Mouse (Mus musculus): Measurements from ENCODE around the gene Gm11096.
A peak's percentile ranks its signal among the peaks of the same experiment; 100 is the strongest.

The Gm11096 gene

DNA sequence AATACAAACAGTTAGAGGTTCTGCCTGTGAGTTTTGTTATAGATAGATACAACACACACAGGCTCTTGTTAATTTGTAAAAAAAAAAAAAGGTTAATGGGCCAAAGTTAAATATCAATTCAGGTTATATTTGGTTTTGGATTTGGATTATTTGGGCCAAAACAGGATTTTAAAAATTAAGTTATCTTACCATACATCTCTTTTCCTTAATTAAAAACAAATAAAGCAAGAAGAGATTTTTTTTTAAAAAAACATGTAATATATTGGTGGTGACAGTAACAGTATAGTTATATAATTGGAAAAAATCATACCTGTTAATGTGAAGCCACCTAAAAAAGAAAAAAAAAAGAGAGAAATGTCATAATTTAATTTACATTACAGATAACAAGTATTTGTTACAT lies at the start of gene Gm11096:
TSS of gene Gm11096 (plus strand) at position 301 of the 400 bp plus-strand sequence.
- DNase-seq, result no peak

DNA sequence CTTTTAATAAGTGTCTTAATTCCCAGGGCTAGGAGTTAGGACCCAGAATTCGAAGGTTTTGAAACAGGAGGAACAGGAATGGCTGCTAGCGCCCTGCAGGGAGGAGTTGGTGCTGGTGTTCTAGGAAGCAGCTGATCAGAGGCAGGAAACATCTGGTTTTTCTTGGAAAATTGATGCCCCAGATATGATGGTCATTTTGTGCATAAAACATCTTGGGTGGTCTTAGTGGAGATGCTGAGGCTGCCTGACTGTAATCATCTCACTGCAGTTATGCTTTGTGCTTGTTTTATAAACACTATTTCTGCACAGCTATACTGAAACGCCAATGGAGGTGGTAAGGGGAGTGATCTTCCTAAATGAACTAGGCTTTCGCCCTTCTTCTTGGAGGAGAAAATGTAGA lies 48.5 kb upstream of the Gm11096 start:
- no peak for DNase-seq

DNA sequence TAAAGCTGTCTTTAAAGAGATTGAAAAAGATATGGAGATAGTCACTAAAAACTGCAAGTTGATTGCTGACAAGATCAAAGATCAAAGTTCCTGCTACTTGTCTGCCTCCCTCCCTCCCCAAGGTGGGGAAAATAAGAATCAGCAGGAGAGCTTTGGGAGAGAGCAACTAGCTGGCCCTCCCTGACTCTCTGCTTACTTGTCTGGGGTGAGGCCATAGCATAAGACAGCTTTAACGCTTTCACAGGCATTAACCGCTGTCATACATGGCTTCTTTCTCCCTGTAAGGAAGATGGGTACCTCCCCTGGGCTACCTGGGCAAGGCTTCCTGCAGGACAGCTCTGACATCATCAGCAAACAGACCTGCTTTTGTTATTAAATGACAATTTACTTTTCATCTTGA lies 47.4 kb upstream of the Gm11096 start:
- DNase-seq, result no peak

DNA sequence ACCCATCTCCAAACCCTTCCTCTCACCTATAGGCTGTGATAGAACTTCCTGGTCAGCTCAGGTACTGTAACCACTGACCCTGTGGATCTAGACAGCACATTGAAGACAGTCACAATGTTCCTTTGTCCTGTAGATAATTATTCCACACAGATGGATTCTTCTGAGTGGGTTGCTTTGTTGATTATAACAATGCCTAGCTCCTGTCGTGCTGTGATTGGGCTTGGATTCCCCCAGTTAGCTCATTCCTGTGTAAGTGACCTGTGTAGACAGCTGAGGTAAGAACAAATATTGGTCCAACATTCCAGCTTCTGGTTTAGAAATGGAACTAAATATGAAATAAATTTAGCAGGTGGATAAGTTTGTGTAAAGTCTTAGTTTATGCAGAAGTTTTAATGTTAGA lies 44.1 kb upstream of the Gm11096 start:
- no peak for DNase-seq

DNA sequence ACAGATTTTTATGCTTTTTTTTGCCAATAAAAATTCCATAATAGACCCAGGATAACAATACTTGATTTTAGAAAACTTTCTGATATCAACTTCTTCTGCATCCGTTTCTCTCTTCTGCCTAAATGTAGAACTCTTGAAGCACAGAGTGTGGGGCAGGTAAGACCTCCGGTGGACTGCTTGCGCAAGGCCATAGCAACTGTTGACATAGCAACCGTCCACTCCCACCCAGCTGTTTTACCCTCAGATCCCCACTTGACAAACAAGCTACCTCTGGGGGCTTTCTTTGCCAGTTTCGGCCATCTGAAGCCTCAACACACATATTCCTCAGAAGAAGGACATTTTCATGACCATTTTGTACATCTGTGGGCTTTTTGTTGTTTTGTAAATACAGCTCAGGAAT lies 41.2 kb upstream of the Gm11096 start:
- no peak for DNase-seq

DNA sequence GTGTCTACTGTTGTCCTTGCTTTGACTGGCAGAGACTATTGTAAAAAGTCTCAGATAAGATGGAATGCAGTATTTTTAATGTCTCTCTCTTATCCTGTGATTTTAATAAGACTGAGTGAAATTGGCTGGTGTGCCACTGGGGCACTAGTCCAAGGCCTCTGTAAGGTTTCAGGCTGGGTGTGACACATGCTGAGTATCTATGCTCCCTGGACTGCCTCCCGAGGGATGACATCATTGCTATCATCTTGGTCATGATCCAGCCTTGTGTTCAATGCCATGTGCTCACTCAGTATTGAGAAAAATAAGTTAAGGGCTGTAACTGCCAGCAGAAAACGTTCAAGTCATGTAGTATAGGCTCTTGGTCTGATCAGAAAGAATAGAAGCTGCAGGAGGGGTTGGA lies 38.9 kb upstream of the Gm11096 start:
- peak; percentile 59 to 68 for DNase-seq

DNA sequence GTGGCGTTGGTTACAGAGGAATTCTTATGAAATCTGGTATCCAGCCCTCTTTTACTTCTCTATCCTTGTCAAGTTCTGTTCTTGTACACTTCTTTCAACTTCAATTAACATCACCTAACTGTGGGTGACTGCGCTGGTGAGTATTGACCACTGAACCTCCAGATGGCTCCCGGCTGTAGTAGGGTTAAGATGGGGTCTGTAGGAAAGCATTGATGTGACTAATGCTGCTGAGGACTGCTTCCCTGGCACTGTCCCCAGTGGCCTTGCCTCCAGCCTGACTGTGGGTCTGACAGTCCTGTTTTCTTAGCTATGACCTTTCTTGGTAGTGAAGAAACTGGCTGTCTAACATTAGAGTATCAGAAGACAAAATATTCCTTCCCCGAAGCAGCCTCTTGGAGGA lies 38.4 kb upstream of the Gm11096 start:
- DNase-seq, result no peak

DNA sequence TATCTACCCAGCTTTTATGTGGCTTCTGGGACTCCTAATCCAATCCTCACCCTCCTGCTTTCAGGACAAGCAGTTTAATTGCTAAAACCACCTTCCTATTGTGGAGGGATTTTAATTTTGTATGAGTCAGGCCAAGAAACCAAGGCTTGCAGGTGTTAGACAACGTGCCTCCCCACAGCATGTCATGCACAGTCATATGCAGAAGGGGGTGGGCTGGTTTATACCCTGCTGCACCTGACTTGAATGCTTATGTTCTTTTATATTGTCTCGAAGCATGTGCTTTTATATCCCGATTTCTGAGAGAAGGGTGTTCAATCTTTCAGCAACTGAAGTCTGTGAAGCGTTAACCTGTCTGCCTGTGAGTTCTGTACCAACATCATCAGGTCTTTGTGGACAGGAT lies 37.3 kb upstream of the Gm11096 start:
- no peak for DNase-seq

DNA sequence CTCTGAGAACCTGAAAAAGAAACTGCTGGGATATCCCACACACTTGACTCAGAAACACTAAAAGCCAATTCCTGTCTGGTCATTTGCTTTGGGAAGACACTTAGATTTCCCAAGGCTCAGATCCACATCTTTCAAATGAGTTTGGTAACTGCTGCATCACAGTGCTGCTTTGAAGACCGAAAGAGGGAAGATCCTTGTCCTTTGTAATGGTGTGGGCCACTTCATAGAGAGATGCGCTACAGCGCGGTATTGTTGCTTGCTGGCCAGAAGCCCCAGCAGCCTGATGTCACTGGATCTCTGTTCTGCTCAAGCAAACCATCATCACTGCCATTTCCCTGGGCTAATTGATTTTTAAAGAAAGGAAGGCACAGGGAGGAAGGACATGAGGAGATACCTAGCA lies 28.8 kb upstream of the Gm11096 start:
- no peak for DNase-seq

DNA sequence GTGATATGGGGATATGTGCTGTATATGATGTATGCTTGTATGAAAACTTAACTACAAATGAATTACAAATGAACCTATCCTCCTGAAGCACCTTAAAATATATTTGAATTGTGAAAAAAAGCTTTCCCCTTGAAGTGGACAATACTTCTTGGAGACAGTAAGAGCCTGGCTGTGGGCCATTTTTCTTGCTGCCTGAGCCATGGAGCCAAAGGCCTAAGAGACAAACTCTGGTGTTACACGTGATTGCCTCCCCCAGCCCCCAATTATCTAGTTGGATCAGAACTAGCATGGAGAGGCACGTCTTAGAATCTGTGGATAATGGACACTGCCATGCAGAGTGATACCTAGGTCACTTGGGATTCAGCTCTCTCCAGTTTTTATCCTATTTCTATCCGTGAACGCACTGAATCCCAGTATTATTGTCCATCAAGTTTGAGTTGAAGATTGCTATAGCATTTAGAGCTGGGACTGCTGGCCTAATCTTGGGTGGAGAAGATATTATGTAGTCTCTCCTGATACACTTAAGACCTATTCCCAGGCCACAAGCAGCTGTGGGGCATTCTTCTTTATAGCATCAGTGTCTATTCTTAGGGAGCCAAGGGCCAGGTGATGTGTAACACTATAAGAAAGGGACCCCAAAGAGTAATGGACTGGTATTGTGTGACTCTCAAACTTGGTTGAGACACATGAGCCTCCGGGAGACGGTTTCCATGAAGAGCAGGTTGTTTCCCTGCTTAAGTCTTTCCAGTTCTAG lies 25.0 kb upstream of the Gm11096 start:
- DNase-seq, result peak in 1 of 2 experiments; percentile 17

DNA sequence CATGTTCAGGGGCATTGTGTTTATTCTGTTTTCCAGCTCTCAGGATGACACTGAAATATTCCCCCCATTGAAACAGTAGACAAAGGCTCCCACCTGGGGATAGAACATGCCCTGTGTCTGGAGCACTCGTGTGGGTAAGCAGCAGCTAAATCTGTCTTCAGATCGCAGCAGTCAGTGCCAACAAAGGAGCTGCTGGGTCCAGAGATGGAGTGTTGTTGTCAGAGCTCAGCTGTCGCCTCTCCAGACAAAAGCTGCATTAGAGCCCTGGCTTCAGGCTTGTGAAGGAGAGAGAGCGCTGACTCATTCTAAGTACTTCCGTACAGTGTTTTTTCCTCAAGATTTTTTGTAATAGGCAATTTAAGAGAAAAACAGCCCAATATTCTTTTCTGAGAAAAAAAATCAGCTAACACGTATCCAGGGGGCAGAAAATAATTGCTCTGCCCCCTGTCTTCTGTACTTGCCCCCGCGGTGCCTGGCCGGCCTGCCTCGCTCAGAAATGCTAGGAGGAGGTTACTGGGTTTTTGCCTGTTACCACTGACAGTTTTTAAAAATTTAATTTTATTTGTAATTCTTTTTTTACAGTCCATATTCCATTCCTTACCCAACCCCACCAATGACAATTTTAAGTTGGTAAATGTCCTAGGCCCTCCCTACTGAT lies 21.6 kb upstream of the Gm11096 start:
- DNase-seq, result peak in 1 of 2 experiments; percentile 31

DNA sequence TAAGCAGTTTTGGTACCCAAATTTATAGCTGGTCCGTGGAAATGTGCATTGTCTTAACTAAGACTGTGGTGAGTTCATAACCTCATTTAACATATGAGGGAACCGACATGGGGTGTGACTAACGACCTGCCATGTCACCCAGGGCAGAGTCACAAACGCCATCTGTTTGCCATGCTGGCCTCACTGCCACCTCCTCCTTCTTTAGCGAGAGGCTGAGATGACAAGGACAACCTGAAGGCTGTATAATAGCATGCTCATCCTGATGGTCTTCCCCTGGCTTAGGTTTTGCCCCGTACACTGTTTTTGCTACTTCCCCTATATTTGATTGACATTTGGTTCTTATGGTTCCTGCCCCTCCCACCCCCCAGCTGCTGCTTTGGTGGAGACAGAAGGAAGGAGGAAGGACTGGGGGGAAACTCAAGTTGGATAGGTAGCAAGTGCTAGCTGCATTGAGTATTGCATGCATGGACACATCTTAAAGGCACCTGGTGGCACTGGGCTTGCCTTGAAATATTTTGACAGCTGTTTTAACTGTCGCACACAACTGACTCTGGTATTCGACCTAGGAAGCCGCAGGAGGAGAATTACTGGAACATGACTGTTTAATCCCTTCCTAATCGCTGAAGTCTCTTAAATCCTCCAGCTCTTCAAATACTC lies 17.2 kb upstream of the Gm11096 start:
- DNase-seq, result peak; percentile 32 to 51

DNA sequence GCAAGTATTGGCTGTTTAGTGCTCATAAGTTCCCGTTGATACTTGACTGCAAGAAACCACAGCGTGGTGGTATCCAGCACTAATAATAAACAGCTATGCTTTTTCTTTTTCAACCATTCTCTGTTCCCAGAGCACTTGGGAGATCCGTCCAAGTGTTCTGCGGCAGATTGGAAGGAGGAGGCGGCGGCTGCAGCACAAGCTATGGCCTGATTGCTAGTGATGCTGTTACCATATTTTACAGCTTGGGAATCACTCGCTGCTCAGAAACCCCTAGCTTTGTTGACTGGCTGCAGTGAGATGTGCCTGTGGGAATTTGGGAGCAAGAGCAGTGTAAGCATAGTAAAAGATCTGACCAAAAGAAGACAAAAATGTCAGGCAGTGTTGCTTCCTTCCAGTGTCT lies 14.3 kb upstream of the Gm11096 start:
- DNase-seq, result no peak

DNA sequence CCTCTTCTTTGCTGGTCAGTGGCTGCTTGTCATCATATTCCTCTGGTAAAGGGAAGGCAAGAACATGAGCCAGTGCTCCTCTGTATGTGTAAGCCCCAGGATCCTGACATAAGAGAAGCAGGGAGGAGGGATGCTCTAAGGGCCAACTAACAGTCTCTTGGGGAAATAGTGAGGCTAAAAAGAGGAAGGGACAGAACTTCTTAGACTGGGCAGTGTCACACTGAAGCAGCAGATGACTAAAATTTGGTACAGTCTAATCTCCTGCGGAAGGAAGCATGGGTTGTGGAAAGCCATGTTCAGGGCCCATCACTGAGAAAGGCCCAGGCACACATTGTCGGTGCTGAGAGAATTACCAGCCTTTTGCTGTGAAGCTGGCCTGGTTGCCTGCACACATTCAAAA lies 8.8 kb upstream of the Gm11096 start:
- DNase-seq, result no peak

DNA sequence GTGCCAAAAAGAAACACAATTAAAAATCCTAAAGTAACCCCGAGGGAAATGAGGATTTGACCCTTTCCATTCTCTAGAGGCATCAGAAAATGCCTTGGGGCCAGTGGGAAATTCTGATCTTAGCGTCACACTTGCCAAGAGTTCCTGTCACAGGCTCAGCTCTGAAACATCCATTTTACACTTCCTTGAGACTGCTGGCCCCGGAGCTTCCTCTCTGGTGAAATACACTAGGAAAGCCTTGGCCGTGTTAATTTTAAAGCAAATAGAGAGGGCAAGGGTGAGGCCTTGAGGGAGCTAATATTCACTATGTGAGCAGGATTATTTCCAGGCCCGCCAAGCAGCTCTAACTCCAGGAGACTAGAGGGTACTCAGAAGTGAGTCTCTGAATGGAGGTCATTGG lies 8.4 kb upstream of the Gm11096 start:
- no peak for DNase-seq

DNA sequence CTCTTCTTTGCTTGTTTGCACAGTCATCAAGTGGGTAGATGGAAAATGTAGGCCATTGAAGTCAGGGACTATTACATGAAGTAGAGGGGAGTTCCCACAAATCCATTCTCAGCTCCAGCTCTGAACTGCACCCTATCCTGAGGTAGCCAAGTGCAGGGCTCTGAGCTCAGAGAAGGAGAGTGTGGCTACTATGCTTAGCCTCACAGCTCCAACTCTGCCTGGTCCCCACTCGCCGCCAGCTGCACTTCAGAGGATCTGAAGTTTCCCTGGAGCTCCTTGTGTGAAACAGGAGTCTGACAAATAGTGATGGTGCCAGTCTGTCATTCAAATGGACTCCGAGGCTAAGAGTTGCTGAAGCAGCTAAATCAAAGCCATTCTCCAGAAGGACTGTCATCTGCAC lies 13.7 kb downstream of the Gm11096 start:
- no peak for DNase-seq

DNA sequence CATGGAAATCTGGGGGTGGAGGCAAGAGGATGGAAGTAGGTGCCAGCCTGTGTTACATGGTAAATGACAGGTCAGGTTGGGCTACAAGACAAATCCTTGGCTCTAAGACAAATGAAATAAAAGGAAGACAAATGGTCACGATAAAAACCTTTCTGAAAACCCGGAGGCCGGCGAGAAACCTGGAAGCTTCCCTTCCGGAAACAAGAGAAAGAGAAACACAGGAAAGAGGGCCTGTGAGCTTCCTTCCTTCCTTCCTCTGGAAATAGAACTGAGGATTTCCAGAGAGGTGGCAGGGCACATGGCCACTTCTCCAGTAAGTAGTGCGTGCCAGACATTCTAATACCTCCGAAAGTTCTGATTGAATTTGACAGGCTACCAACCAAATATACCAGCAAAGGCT lies 14.4 kb downstream of the Gm11096 start:
- no peak for DNase-seq

DNA sequence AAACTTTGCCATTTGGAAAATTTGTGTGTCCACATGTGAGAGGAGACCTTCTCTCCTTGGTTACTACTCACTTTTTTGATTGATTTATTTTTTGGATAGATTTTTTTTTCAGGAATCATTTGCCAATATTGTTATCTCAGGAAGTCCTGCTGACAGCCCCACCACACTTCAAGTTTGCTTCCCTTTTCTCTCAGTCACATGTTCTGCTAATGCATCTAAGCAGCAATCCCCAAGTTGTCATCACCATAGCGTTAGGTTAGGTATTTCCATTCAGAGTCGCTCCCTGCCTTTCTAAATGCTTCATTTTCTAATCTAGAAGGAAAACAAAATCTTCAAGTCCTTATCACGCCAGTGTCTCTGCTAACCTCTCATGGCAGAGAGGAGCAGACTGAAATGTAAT lies 17.8 kb downstream of the Gm11096 start:
- no peak for DNase-seq

DNA sequence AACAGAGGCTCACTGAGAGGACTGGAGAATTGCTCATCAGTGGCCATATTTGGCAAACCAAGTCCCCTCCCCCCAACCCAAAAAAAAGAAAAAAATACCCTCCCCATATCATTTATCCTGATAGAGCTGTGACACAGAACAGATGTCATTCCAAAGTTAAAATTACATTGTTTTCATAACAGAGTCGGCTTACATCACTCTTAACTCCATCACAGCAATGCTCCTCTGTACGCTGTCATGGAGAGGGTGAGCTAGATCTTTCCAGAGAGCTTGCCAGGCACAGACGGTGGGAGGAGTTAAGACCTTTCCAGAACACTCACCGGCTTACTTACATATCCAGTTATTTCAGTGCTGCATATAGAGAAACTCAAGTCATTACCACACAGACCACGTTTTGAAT lies 27.4 kb downstream of the Gm11096 start:
- no peak for DNase-seq

DNA sequence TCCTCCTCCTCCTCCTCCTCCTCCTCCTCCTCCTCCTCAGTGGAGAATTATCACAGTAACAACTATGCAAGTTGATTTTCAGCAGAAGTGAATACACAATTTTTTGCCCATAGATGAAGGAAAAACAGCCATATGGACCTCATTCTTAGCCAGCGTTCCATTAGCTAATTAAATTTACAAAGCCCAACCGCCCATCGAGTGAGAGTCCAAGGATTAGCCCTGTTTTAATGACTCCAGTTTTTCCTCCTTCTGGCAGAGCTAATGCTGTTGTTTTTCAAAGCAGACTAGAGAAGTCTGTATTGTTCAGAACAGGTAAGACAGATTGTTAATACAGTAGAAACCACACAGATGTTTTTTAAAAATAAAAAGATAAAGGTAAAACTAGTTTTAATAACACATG lies 31.8 kb downstream of the Gm11096 start:
- DNase-seq, result peak in 1 of 2 experiments; percentile 20

DNA sequence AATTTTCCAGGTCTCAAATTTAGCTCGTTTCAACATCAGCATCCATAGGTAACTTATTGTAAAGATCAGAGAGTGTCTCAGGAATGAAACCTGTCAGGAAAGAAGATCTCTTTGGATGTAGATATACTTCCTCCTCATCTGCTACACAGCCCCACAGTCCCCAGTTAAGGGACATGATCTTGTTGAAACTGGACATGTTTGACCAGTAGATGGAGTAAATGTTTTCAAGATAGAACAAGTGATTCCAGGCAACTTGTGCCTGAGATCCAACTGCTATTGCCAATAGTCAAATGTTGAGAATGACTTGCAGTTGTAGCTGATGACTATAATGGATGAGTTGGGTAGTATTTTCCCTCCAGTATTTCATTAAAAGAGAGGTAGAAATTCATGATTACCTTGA lies 35.9 kb downstream of the Gm11096 start:
- no peak for DNase-seq

DNA sequence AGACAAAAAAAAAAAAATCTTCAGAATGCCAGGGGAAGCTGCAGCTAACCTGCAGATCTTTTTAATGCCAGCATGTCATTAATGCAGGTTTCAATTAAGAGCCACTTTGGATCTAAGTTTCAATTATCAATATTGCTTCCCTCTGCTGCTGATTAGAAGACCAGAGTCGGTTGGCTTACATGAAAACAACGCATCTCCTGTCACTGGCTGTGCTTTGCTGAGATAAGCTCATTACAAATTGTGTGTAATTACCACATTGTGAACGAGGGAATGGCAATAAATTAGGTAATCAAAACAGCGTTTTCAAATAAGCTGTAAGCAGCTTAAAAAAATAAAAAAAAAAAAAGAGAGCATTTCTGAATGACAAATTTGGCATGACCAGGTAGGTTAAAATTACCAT lies 38.2 kb downstream of the Gm11096 start:
- DNase-seq, result no peak

DNA sequence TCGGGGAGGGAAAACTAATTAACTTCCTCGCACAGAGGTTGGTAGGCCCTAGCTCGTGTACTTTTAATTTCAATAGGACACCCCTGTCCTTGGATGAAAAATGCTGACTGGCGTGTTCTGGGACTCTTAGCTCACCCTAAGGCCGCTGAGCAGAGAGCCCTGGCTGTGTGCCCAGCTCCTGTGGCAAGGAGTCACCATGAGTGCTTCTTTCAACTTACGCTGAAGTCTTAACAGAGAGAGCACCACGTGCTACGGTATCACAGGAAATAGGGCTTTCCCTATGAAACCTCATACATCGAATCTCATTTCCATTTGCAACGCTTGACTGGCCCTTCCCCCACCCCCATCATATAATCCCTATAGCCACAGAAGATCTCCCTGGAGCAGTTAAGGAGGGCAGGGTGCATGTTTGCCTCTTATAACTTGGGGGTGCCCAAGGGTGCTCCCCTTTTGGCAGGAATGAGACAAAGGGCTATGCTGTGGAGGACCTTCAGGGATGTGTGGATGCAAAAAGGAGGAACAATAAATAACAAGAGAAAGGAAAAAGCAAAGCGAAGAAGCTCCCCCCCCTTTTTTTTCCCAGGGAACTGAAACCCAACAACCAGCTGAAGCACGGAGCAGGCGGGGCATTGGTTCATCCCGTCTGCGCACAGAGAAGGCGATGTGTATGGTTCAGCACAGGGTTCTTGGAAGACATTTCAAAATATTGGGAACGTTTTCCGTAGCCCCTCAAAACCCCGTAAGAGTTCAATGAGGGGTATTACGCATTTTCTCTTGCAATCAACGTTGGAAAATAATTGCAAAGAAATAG lies 39.0 kb downstream of the Gm11096 start:
- DNase-seq, result peak; percentile 37 to 40
